Mouse (Mus musculus) erythroblast, embryonic 14.5 days (primary cell): Measurements from ENCODE around the gene Tex22. TPM values are rescaled to one million over a fixed set of nuclear protein-coding genes. Genes with fewer than 3 reads are reported as not detected.

Experiments
- H3K27me3 ChIP-seq: 2 replicates; pipeline ENCODE4 v1.6.1; 2012; ENCODE audit warnings: inconsistent platforms; ENCODE audit not compliant: control insufficient read depth
- H3K36me3 ChIP-seq: 2 replicates; pipeline ENCODE4 v1.6.1; 2012; ENCODE audit warnings: mild to moderate bottlenecking, inconsistent platforms; ENCODE audit not compliant: control insufficient read depth
- H3K4me1 ChIP-seq: 2 replicates; pipeline ENCODE4 v1.6.1; 2012; ENCODE audit warnings: inconsistent platforms; ENCODE audit not compliant: control insufficient read depth
- H3K4me3 ChIP-seq: replicated peaks from 2 replicates; pipeline ENCODE3; 2012; ENCODE audit warnings: moderate library complexity, mild to moderate bottlenecking, inconsistent platforms
- H3K9me3 ChIP-seq: 2 replicates; pipeline ENCODE4 v1.6.1; 2012; ENCODE audit warnings: low read length, inconsistent platforms, mixed read lengths; ENCODE audit not compliant: control insufficient read depth
- GATA1 ChIP-seq: IDR thresholded peaks from 2 replicates; pipeline ENCODE4 v1.6.1; 2012; ENCODE audit warnings: low read length, inconsistent platforms, mixed read lengths
- TAL1 ChIP-seq: IDR thresholded peaks from 3 replicates; pipeline ENCODE4 v1.6.1; 2012; ENCODE audit warnings: low read length, inconsistent platforms, mixed read lengths
- polyA plus RNA-seq: library from polyadenylated mRNA; stranded (reverse); fragments of >175 nt; gene quantifications from 2 replicates; pipeline ENCODE4 v1.2.3, GENCODE M21; 2012

Gene Tex22
- polyA plus RNA-seq, 1 experiment, result not detected

GRCm38 (mm10) chr12:113131601-113132000 is 57.3 kb downstream of the Tex22 start:
- H3K4me1 ChIP-seq, result peaks cover 8% of the 10 kb centered on the region
- no peak for TF ChIP-seq TAL1
- TF ChIP-seq GATA1, result no peak
- no peak overlapping the region for H3K4me3 ChIP-seq
- H3K27me3 ChIP-seq, result no peaks in the 10 kb centered on the region
- H3K36me3 ChIP-seq, result peaks cover 100% of the 10 kb centered on the region
- H3K9me3 ChIP-seq, result no peaks in the 10 kb centered on the region

GRCm38 (mm10) chr12:113132567-113132966 is 58.3 kb downstream of the Tex22 start:
- peaks cover 9% of the 10 kb centered on the region for H3K4me1 ChIP-seq
- H3K27me3 ChIP-seq, result no peaks in the 10 kb centered on the region
- H3K9me3 ChIP-seq, result no peaks in the 10 kb centered on the region
- TF ChIP-seq GATA1, result no peak
- no peak for TF ChIP-seq TAL1
- peaks cover 100% of the 10 kb centered on the region for H3K36me3 ChIP-seq
- H3K4me3 ChIP-seq, result no peak overlapping the region

GRCm38 (mm10) chr12:113133260-113133659 is 59.0 kb downstream of the Tex22 start:
- no peaks in the 10 kb centered on the region for H3K27me3 ChIP-seq
- H3K9me3 ChIP-seq, result no peaks in the 10 kb centered on the region
- TF ChIP-seq TAL1 (no peak), GATA1 (no peak)
- H3K4me1 ChIP-seq, result peaks cover 14% of the 10 kb centered on the region
- no peak overlapping the region for H3K4me3 ChIP-seq
- peaks cover 100% of the 10 kb centered on the region for H3K36me3 ChIP-seq

- TF ChIP-seq GATA1 (no peak), TAL1 (no peak)
- peaks cover 16% of the 10 kb centered on the region for H3K4me1 ChIP-seq
- H3K36me3 ChIP-seq, result peaks cover 98% of the 10 kb centered on the region
- no peaks in the 10 kb centered on the region for H3K9me3 ChIP-seq
- H3K4me3 ChIP-seq, result no peak overlapping the region
- 0 out of 2 replicates have a peak, but pooled peaks cover under 1% of the 10 kb centered on the region for H3K27me3 ChIP-seq
Measured at GRCm38 (mm10) chr12:113133861-113134403, 59.6 kb downstream of the Tex22 start.

GRCm38 (mm10) chr12:113134502-113134901 is 60.2 kb downstream of the Tex22 start:
- H3K9me3 ChIP-seq, result no peaks in the 10 kb centered on the region
- H3K27me3 ChIP-seq, result peaks cover 5% of the 10 kb centered on the region
- peaks cover 21% of the 10 kb centered on the region for H3K4me1 ChIP-seq
- no peak for TF ChIP-seq GATA1
- no peak for TF ChIP-seq TAL1
- no peak overlapping the region for H3K4me3 ChIP-seq
- H3K36me3 ChIP-seq, result peaks cover 92% of the 10 kb centered on the region

- Histone ChIP-seq H3K36me3 (peaks cover 83% of the 10 kb centered on the region), H3K9me3 (no peaks in the 10 kb centered on the region), H3K4me1 (peaks cover 30% of the 10 kb centered on the region), H3K27me3 (peaks cover 13% of the 10 kb centered on the region), H3K4me3 (no peak overlapping the region)
- TF ChIP-seq GATA1 (no peak), TAL1 (no peak)
Measured at GRCm38 (mm10) chr12:113135401-113135800, 61.1 kb downstream of the Tex22 start.

- Histone ChIP-seq H3K36me3 (peaks cover 72% of the 10 kb centered on the region), H3K4me3 (no peak overlapping the region), H3K9me3 (no peaks in the 10 kb centered on the region), H3K27me3 (peaks cover 25% of the 10 kb centered on the region), H3K4me1 (peaks cover 42% of the 10 kb centered on the region)
- TF ChIP-seq TAL1 (no peak), GATA1 (no peak)
Measured at GRCm38 (mm10) chr12:113136492-113137020, 62.3 kb downstream of the Tex22 start.

GRCm38 (mm10) chr12:113137260-113138213 is 63.2 kb downstream of the Tex22 start:
- no peaks in the 10 kb centered on the region for H3K9me3 ChIP-seq
- H3K4me1 ChIP-seq, result peaks cover 47% of the 10 kb centered on the region
- TF ChIP-seq GATA1 (no peak), TAL1 (no peak)
- H3K36me3 ChIP-seq, result peaks cover 62% of the 10 kb centered on the region
- H3K27me3 ChIP-seq, result peaks cover 34% of the 10 kb centered on the region
- H3K4me3 ChIP-seq, result no peak overlapping the region

- H3K9me3 ChIP-seq, result no peaks in the 10 kb centered on the region
- H3K4me3 ChIP-seq, result no peak overlapping the region
- peaks cover 42% of the 10 kb centered on the region for H3K27me3 ChIP-seq
- peaks cover 52% of the 10 kb centered on the region for H3K4me1 ChIP-seq
- TF ChIP-seq GATA1 (no peak), TAL1 (no peak)
- peaks cover 55% of the 10 kb centered on the region for H3K36me3 ChIP-seq
Measured at GRCm38 (mm10) chr12:113138291-113138690, 64.0 kb downstream of the Tex22 start.

Other genes with a start within 250 kb of the Tex22 start
- 3.3 and 4.7 TPM in 2 replicates for gene Cdca4, start 245.1 kb upstream of the Tex22 start, polyA plus RNA-seq
- 0.01 TPM in 1 of 2 replicates, not detected in the other for gene Gpr132, start 206.3 kb upstream of the Tex22 start, polyA plus RNA-seq
- gene Jag2, start 144.7 kb upstream of the Tex22 start, polyA plus RNA-seq, result 0.03 TPM in 1 of 2 replicates, not detected in the other
- 0.86 and 0.87 TPM in 2 replicates for gene Nudt14, start 132.4 kb upstream of the Tex22 start, polyA plus RNA-seq
- 1.5 and 2.6 TPM in 2 replicates for gene Btbd6, start 98.0 kb upstream of the Tex22 start, polyA plus RNA-seq
- 3.0 and 3.6 TPM in 2 replicates for gene Brf1, start 73.8 kb upstream of the Tex22 start, polyA plus RNA-seq
- 2.6 and 2.8 TPM in 2 replicates for gene Pacs2, start 60.0 kb upstream of the Tex22 start, polyA plus RNA-seq
- gene Mta1, start 23.8 kb downstream of the Tex22 start, polyA plus RNA-seq, result 18.5 and 22.5 TPM in 2 replicates
- gene Crip2, start 65.7 kb downstream of the Tex22 start, polyA plus RNA-seq, result 12.2 and 14.5 TPM in 2 replicates
- gene Crip1, start 71.8 kb downstream of the Tex22 start, polyA plus RNA-seq, result 2.8 and 3.3 TPM in 2 replicates
- 2.3 and 2.9 TPM in 2 replicates for gene Tedc1, start 81.9 kb downstream of the Tex22 start, polyA plus RNA-seq
- not detected in 2 replicates for gene Tmem121, start 111.4 kb downstream of the Tex22 start, polyA plus RNA-seq